Mouse (Mus musculus) small intestine, adult 2 months (tissue): ENCODE results near the gene Tmem81. TPM values are rescaled to one million over a fixed set of nuclear protein-coding genes. Genes with fewer than 3 reads are reported as not detected.

ENCODE experiments used
- H3K27ac ChIP-seq: fragments of 200-500 bp; 2 replicates; pipeline ENCODE4 v1.5.1; 2012; ENCODE audit warnings: low read depth, low read length, control low read depth, inconsistent platforms; ENCODE audit not compliant: insufficient read depth
- H3K27me3 ChIP-seq: fragments of 200-500 bp; 2 replicates; pipeline ENCODE4 v1.6.1; 2012; ENCODE audit warnings: mild to moderate bottlenecking, moderate library complexity, low read length, inconsistent platforms; ENCODE audit not compliant: control insufficient read depth, insufficient read depth
- H3K36me3 ChIP-seq: fragments of 200-500 bp; 2 replicates; pipeline ENCODE4 v1.6.1; 2012; ENCODE audit warnings: mild to moderate bottlenecking, low read length, control low read depth, inconsistent platforms; ENCODE audit not compliant: control insufficient read depth, insufficient read depth
- H3K4me1 ChIP-seq: fragments of 200-500 bp; 2 replicates; pipeline ENCODE4 v1.6.1; 2012; ENCODE audit warnings: low read length, inconsistent platforms, mixed read lengths; ENCODE audit not compliant: control insufficient read depth, insufficient read depth, insufficient read length
- H3K4me3 ChIP-seq: fragments of 200-500 bp; 2 replicates; pipeline ENCODE4 v1.5.1; 2012; ENCODE audit warnings: low read depth, mild to moderate bottlenecking, control low read depth, inconsistent platforms, low read length, moderate library complexity
- CTCF ChIP-seq: fragments of 200-500 bp; IDR thresholded peaks from 2 replicates; pipeline ENCODE4 v1.5.1; 2012; ENCODE audit warnings: low read depth, mild to moderate bottlenecking, control low read depth, inconsistent platforms, low read length, moderate library complexity, mixed read lengths; ENCODE audit not compliant: insufficient replicate concordance, insufficient read length; ENCODE audit errors: extremely low read depth
- POLR2A ChIP-seq: fragments of 200-500 bp; IDR thresholded peaks from 2 replicates; pipeline ENCODE4 v1.6.1; 2012; ENCODE audit warnings: low read depth, mild to moderate bottlenecking, control low read depth, inconsistent platforms, low read length, moderate library complexity
- WGBS: fragments of 180-500 bp; shearing (Covaris S2); methylation state at CpG from one replicate; pipeline ENCODE4 v1.1.7; 2018; 5-methylcytosine and 5-hydroxymethylcytosine counted together
- polyA plus RNA-seq: library from polyadenylated mRNA; depleted of rRNA; stranded (reverse); fragments of >200 nt; gene quantifications from 2 replicates; pipeline ENCODE4 v1.2.3, GENCODE M21; 2012

Gene Tmem81
- polyA plus RNA-seq, 1 experiment, result 1.0 TPM

GRCm38 (mm10) chr1:132474496-132474895 lies 31.5 kb upstream of the Tmem81 start:
- Histone ChIP-seq H3K36me3 (no peaks in the 10 kb centered on the region), H3K27ac (no peak overlapping the region), H3K27me3 (no peaks in the 10 kb centered on the region), H3K4me3 (no peak overlapping the region), H3K4me1 (peaks cover 2% of the 10 kb centered on the region; the same call in 1 of the 2 replicates)
- WGBS, result 81% methylated on average over 1 of the region's 1 CpGs
- TF ChIP-seq POLR2A (no peak), CTCF (no peak)

DNA sequence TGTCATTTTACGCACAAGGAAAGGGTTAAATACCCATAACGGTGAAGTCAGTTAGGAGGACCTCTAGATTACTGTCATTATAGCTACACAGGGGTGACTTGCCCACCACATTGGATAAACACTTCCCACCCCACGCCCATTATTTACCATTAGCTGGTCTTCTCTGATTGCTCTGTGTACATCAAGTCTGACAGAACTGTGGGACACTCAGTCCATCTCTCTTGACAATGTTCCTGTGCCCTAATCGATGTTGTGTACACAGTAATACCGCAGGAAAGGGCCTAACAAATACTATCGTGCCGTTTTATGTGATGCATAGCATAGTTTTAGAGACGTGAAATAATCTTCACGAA lies 29.5 kb upstream of the Tmem81 start:
- TF ChIP-seq CTCF, result no peak
- TF ChIP-seq POLR2A, result no peak
- Histone ChIP-seq H3K4me1 (peaks cover 2% of the 10 kb centered on the region; the same call in 1 of the 2 replicates), H3K27me3 (no peaks in the 10 kb centered on the region), H3K27ac (peak overlapping the region; percentile 20; the same call in 1 of the 2 replicates), H3K4me3 (peak overlapping the region; percentile 92), H3K36me3 (no peaks in the 10 kb centered on the region)
- WGBS, result 2% methylated on average over 9 of the region's 9 CpGs

DNA sequence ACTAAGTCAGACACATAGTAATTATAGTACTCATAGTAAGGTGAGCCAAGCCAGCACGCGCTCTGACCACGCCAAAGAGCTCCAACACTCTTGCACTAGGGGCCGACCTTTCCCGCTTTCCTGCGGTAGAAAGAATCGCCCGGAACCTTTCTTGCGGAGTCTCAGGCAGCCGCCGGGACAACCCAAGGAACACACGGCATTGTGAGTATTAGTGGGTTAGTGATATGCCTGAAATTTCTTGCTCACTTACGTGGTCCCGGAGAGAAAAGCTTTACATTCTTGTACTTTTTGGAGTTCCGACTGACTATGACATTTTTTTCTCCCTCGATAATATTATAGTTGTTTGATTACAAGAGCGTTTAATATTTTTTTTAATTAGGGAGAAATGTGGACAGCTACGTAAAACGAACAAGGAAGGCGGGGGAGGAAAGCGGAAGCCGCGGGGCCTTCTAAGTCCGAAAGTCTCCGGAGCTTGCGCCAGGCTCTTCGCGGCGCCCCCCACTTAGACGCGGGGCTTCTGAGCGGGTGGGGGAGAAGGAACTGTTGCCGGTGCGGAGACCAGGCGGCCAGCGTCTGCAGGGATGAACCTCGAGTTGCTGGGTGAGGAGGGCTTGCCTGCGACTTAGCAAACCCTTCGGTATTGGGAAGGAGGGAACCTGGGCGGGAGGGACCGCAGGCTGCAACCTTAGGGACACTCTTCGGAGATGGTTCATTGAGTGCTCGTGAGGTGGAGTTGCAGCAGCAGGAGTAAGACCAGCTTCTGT lies 28.9 kb upstream of the Tmem81 start, which contains the start of gene Rbbp5:
Rbbp5 (plus strand) TSS at position 438 of the 764 bp plus-strand sequence.
- no peaks in the 10 kb centered on the region for H3K27me3 ChIP-seq
- under 1% methylated on average over 43 of the region's 43 CpGs for WGBS
- peak within 1 kb of the TSS; percentile 92 for H3K4me3 ChIP-seq
- TF ChIP-seq CTCF (no peak), POLR2A (peak; percentile 46)
- H3K27ac ChIP-seq, result peak within 1 kb of the TSS; percentile 31; the same call in 1 of the 2 replicates
- peaks cover 2% of the 10 kb centered on the region; the same call in 1 of the 2 replicates for H3K4me1 ChIP-seq
- no peaks in the 10 kb centered on the region for H3K36me3 ChIP-seq

DNA sequence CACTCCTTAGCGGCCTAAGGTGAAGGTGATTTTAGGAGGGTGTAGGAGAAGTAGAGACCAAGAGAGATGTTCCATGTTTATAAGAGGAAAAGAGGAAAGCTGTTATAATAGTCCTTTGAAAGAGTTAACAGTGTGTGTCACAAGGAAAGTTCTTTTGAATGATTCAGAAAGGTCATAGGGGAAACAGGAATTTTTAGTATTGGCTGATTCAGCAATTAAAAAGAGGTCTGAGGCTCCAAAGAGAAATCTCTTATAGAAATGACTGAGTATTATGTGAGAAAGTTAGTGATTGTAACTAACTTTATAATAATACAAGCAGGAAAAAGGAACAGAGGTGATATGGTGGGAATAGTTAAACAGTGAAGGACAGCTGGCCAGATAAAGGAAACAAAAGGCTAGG lies 26.6 kb upstream of the Tmem81 start:
- TF ChIP-seq CTCF (no peak), POLR2A (no peak)
- no peaks in the 10 kb centered on the region for H3K36me3 ChIP-seq
- 79% methylated on average over 1 of the region's 1 CpGs for WGBS
- no peak overlapping the region for H3K4me3 ChIP-seq
- H3K4me1 ChIP-seq, result peaks cover 2% of the 10 kb centered on the region; the same call in 1 of the 2 replicates
- H3K27ac ChIP-seq, result no peak overlapping the region
- no peaks in the 10 kb centered on the region for H3K27me3 ChIP-seq

DNA sequence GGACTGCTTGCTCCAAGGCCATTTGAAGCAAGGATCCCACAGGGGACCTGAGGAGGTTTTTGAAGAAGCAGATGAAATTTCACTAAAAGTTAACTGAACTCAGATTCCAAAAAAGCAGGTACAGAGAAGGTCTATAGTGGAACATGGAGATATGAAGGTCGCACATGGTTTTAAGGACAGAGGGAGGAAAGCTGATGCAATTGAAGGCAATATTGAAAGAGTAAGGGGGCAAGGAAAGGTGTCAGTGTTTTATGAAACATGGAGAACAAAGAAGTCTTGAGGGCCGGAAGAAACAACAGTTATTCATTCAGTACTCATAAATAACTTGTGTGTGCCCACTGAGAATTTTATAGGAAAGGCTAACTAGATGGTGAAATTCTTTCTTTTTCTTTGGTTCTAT lies 24.4 kb upstream of the Tmem81 start:
- 94% methylated on average over 2 of the region's 2 CpGs for WGBS
- no peak overlapping the region for H3K4me3 ChIP-seq
- peaks cover 2% of the 10 kb centered on the region; the same call in 1 of the 2 replicates for H3K4me1 ChIP-seq
- no peak overlapping the region for H3K27ac ChIP-seq
- H3K36me3 ChIP-seq, result peaks cover 6% of the 10 kb centered on the region
- TF ChIP-seq CTCF (no peak), POLR2A (no peak)
- H3K27me3 ChIP-seq, result no peaks in the 10 kb centered on the region

GRCm38 (mm10) chr1:132483234-132483633 lies 22.8 kb upstream of the Tmem81 start:
- peaks cover 2% of the 10 kb centered on the region; the same call in 1 of the 2 replicates for H3K4me1 ChIP-seq
- H3K36me3 ChIP-seq, result peaks cover 11% of the 10 kb centered on the region
- 80% methylated on average over 3 of the region's 3 CpGs for WGBS
- H3K4me3 ChIP-seq, result no peak overlapping the region
- H3K27ac ChIP-seq, result no peak overlapping the region
- TF ChIP-seq POLR2A (no peak), CTCF (no peak)
- no peaks in the 10 kb centered on the region for H3K27me3 ChIP-seq

DNA sequence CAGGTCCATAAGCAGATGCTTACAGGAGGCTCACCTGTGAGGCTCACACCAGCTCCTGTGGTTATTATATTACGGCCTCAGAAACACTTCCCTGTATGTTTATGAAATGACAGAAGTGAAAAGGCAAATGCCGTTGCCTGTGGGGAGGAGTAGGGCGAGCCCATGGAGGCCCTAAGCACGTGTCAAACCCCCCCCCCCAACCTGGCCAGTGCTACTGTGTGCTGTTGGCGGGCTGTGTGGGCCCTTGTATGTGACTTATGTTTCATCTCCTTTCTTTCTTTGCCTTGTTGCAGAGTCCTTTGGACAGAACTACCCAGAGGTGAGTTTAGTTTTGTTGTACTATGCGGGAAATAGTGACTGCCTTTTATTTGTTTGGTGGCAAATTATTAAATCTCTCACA lies 22.3 kb upstream of the Tmem81 start:
- WGBS, result 85% methylated on average over 6 of the region's 6 CpGs
- H3K4me3 ChIP-seq, result no peak overlapping the region
- H3K36me3 ChIP-seq, result peaks cover 16% of the 10 kb centered on the region
- H3K4me1 ChIP-seq, result no peaks in the 10 kb centered on the region
- TF ChIP-seq CTCF (no peak), POLR2A (no peak)
- no peaks in the 10 kb centered on the region for H3K27me3 ChIP-seq
- H3K27ac ChIP-seq, result no peak overlapping the region
